Mouse (Mus musculus): ENCODE measurements at regions not wholly inside any gene's neighbourhood (a gene's known extent, or its start where the extent isn't known, plus 50 kb on each side); places are given as distances from the start of the nearest gene placed in this dataset.

DNA sequence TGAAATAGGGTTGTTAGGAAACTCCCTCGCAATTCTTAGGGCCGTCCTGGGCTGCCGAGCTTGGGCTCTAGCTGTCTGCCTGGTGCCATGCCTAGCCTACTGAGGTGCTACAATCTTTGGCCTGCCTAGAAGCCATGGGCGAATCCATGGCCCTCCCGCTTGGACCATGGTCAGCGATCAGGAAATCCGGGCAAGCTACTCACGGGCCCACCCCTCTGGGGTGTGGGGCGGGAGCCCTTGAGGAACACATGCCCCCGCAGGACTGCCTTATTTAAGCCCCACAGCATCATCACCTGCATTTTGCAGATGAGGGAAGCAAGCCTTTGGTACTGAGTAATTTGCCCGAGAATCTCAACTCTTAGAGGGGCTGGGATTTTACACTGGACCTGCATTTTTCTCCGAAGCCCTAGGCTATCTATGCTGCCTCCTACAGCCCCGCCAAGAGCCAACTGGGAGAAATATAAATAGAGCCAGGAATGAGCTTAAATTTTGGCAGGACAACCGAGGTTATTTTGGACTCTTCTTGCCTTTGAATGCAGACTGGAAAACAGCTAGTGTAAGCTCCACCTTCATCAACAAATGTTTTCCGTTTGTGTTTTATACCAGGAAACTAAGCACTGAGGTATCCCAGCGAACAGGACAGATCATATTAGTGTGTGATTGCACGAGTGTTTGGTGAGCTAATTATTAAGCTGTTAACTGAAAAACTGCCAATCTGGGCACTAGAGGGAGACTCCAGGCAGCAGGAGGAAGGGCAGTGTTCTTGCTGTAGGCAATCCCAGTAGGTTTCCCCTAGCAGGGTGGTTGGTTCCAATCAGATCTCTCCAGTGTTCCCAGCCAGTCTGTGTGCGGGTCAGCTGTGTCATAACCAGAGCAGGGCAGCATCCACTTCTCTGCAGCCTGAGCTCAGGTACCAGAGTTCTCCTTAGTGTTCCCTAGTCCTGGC is 183.6 kb upstream of the Foxn2 start:
- peak overlapping the region; percentile 72 for H3K9ac ChIP-seq (ENCODE audit: low read depth, low read length)
- H3K27ac ChIP-seq (ENCODE audit: low read depth, low read length): peak overlapping the region; percentile 62
- DNase-seq (ENCODE audit: low spot score) (peak; percentile 49), ATAC-seq (replicated peaks; ENCODE audit: low FRiP score) (peak; percentile 59)
- no peaks in the 10 kb centered on the region for H3K27me3 ChIP-seq (replicated peaks; ENCODE audit: control insufficient read depth, insufficient read depth, low read length)
- H3K9me3 ChIP-seq (ENCODE audit: control insufficient read depth, low read length): no peaks in the 10 kb centered on the region
- H3K4me2 ChIP-seq: peak overlapping the region; percentile 100
- 7% methylated on average over 18 of the region's 18 CpGs for WGBS
- 0 out of 2 replicates have a peak, but pooled peaks cover 3% of the 10 kb centered on the region for H3K4me1 ChIP-seq (replicated peaks; ENCODE audit: control insufficient read depth, insufficient read depth, low read length)
- H3K4me3 ChIP-seq (ENCODE audit: low read depth, low read length): peak overlapping the region; percentile 65
- H3K36me3 ChIP-seq (ENCODE audit: control insufficient read depth, insufficient read depth, low read length): no peaks in the 10 kb centered on the region

DNA sequence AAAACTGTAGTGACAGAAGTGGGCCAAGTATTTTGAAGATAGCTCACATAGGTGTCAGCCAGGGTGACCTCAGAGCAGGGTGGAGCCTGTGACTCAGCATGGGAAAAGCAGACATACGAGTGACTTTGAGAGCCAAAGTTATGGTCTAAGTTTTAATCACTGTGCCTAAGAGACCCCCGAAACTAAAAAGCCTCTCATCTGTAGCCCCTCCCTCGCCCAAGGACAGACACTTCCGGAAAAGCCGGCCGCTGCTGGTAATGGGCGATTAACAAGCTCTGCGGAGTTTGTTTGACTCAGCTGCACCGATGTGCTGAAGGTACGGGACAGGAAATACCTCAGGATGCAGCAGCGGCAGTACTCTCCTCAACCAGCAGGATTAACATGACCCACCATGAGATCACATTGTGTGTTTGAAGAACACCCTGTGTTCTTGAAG is 182.1 kb upstream of the Foxn2 start:
- Histone ChIP-seq H3K9ac (ENCODE audit: low read depth, low read length) (no peak overlapping the region; the same call in 1 of the 2 replicates), H3K27me3 (replicated peaks; ENCODE audit: control insufficient read depth, insufficient read depth, low read length) (no peaks in the 10 kb centered on the region), H3K4me1 (replicated peaks; ENCODE audit: control insufficient read depth, insufficient read depth, low read length) (0 out of 2 replicates have a peak, but pooled peaks cover 3% of the 10 kb centered on the region), H3K9me3 (ENCODE audit: control insufficient read depth, low read length) (no peaks in the 10 kb centered on the region), H3K4me3 (ENCODE audit: low read depth, low read length) (no peak overlapping the region), H3K4me2 (peak overlapping the region; percentile 50), H3K27ac (ENCODE audit: low read depth, low read length) (no peak overlapping the region), H3K36me3 (ENCODE audit: control insufficient read depth, insufficient read depth, low read length) (no peaks in the 10 kb centered on the region)
- WGBS: 52% methylated on average over 11 of the region's 11 CpGs
- ATAC-seq (replicated peaks; ENCODE audit: low FRiP score): no peak; the same call in 1 of the 2 replicates
- no peak for DNase-seq (ENCODE audit: low spot score)

- no peak overlapping the region for H3K4me2 ChIP-seq
- 93% methylated on average over 7 of the region's 7 CpGs for WGBS
- no peaks in the 10 kb centered on the region for H3K27me3 ChIP-seq (replicated peaks; ENCODE audit: control insufficient read depth, insufficient read depth, low read length)
- H3K36me3 ChIP-seq (ENCODE audit: control insufficient read depth, insufficient read depth, low read length): no peaks in the 10 kb centered on the region
- H3K27ac ChIP-seq (ENCODE audit: low read depth, low read length): no peak overlapping the region
- ATAC-seq (replicated peaks; ENCODE audit: low FRiP score) (no peak), DNase-seq (ENCODE audit: low spot score) (no peak)
- no peak overlapping the region for H3K9ac ChIP-seq (ENCODE audit: low read depth, low read length)
- H3K9me3 ChIP-seq (ENCODE audit: control insufficient read depth, low read length): no peaks in the 10 kb centered on the region
- H3K4me1 ChIP-seq (replicated peaks; ENCODE audit: control insufficient read depth, insufficient read depth, low read length): 0 out of 2 replicates have a peak, but pooled peaks cover 3% of the 10 kb centered on the region
- no peak overlapping the region for H3K4me3 ChIP-seq (ENCODE audit: low read depth, low read length)
These were observed 180.3 kb upstream of the Foxn2 start for GRCm38 (mm10) chr17:88260176-88260575.

- H3K9ac ChIP-seq (ENCODE audit: low read depth, low read length): no peak overlapping the region
- ATAC-seq (replicated peaks; ENCODE audit: low FRiP score) (no peak), DNase-seq (ENCODE audit: low spot score) (no peak)
- H3K27ac ChIP-seq (ENCODE audit: low read depth, low read length): no peak overlapping the region
- no peaks in the 10 kb centered on the region for H3K27me3 ChIP-seq (replicated peaks; ENCODE audit: control insufficient read depth, insufficient read depth, low read length)
- no peaks in the 10 kb centered on the region for H3K9me3 ChIP-seq (ENCODE audit: control insufficient read depth, low read length)
- 65% methylated on average over 6 of the region's 6 CpGs for WGBS
- no peaks in the 10 kb centered on the region for H3K36me3 ChIP-seq (ENCODE audit: control insufficient read depth, insufficient read depth, low read length)
- no peak overlapping the region for H3K4me3 ChIP-seq (ENCODE audit: low read depth, low read length)
- no peak overlapping the region for H3K4me2 ChIP-seq
- H3K4me1 ChIP-seq (replicated peaks; ENCODE audit: control insufficient read depth, insufficient read depth, low read length): 0 out of 2 replicates have a peak, but pooled peaks cover 3% of the 10 kb centered on the region
These were observed 179.7 kb upstream of the Foxn2 start for GRCm38 (mm10) chr17:88260826-88261225.

GRCm38 (mm10) chr17:88261556-88261955 is 179.0 kb upstream of the Foxn2 start:
- ATAC-seq (replicated peaks; ENCODE audit: low FRiP score) (no peak), DNase-seq (ENCODE audit: low spot score) (no peak)
- Histone ChIP-seq H3K4me2 (no peak overlapping the region), H3K36me3 (ENCODE audit: control insufficient read depth, insufficient read depth, low read length) (no peaks in the 10 kb centered on the region), H3K4me1 (replicated peaks; ENCODE audit: control insufficient read depth, insufficient read depth, low read length) (0 out of 2 replicates have a peak, but pooled peaks cover 2% of the 10 kb centered on the region), H3K9ac (ENCODE audit: low read depth, low read length) (no peak overlapping the region), H3K27me3 (replicated peaks; ENCODE audit: control insufficient read depth, insufficient read depth, low read length) (no peaks in the 10 kb centered on the region), H3K27ac (ENCODE audit: low read depth, low read length) (no peak overlapping the region), H3K4me3 (ENCODE audit: low read depth, low read length) (no peak overlapping the region), H3K9me3 (ENCODE audit: control insufficient read depth, low read length) (no peaks in the 10 kb centered on the region)
- WGBS: 65% methylated on average over 8 of the region's 8 CpGs

DNA sequence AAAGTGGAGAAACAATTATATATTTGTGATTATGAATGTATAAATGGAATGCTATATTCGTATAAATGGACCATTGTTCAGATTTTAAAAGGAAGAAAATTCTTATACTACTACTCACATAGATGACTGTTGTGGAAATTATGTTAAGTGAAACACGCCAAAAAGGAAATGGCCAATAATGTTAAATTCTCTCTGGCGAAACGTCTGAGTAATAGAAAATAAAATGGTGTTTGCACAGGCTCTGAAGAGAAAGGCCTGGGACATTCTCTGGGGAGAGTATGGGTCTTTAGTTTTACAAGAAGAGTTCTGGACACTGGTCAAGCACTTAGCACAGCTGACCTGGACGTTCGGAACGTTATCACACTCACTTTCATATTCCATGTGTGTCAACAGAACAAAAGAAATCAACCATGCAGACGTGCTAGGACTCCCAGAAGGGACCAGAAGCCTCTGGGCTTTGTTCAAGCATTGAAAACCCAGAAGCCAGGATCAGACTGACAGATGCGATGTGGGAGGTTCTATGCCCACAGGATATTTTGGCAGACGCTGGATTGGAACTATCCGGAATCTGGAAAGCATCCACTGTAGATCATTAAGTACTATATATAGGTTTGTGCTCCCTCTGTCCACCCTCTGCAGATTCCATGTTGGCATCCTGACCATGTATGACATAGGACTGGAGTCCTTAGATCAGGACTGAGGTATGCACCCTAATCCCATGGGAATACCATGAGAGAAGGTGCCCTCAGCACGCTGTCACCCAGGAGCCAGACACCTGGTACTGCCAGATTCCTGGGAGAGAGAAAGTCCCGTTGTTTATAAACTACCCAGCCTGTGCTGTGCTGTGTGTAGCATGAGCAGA is 178.0 kb upstream of the Foxn2 start:
- no peak overlapping the region for H3K4me3 ChIP-seq (ENCODE audit: low read depth, low read length)
- 87% methylated on average over 13 of the region's 13 CpGs for WGBS
- 0 out of 2 replicates have a peak, but pooled peaks cover 2% of the 10 kb centered on the region for H3K9me3 ChIP-seq (ENCODE audit: control insufficient read depth, low read length)
- DNase-seq (ENCODE audit: low spot score) (peak; percentile 15), ATAC-seq (replicated peaks; ENCODE audit: low FRiP score) (no peak)
- no peaks in the 10 kb centered on the region for H3K4me1 ChIP-seq (replicated peaks; ENCODE audit: control insufficient read depth, insufficient read depth, low read length)
- no peaks in the 10 kb centered on the region for H3K27me3 ChIP-seq (replicated peaks; ENCODE audit: control insufficient read depth, insufficient read depth, low read length)
- no peaks in the 10 kb centered on the region for H3K36me3 ChIP-seq (ENCODE audit: control insufficient read depth, insufficient read depth, low read length)
- H3K9ac ChIP-seq (ENCODE audit: low read depth, low read length): no peak overlapping the region
- no peak overlapping the region for H3K4me2 ChIP-seq
- no peak overlapping the region for H3K27ac ChIP-seq (ENCODE audit: low read depth, low read length)

GRCm38 (mm10) chr17:88265291-88265690 is 175.2 kb upstream of the Foxn2 start:
- Histone ChIP-seq H3K27me3 (replicated peaks; ENCODE audit: control insufficient read depth, insufficient read depth, low read length) (no peaks in the 10 kb centered on the region), H3K36me3 (ENCODE audit: control insufficient read depth, insufficient read depth, low read length) (no peaks in the 10 kb centered on the region), H3K4me3 (ENCODE audit: low read depth, low read length) (no peak overlapping the region), H3K27ac (ENCODE audit: low read depth, low read length) (no peak overlapping the region), H3K4me1 (replicated peaks; ENCODE audit: control insufficient read depth, insufficient read depth, low read length) (no peaks in the 10 kb centered on the region), H3K9ac (ENCODE audit: low read depth, low read length) (no peak overlapping the region), H3K4me2 (no peak overlapping the region), H3K9me3 (ENCODE audit: control insufficient read depth, low read length) (0 out of 2 replicates have a peak, but pooled peaks cover 3% of the 10 kb centered on the region)
- ATAC-seq (replicated peaks; ENCODE audit: low FRiP score): 0 out of 2 replicates have a peak, but pooled peaks have one; percentile 36
- 79% methylated on average over 13 of the region's 13 CpGs for WGBS
- DNase-seq (ENCODE audit: low spot score): peak; percentile 31

GRCm38 (mm10) chr17:88268216-88268615 is 172.3 kb upstream of the Foxn2 start:
- 79% methylated on average over 8 of the region's 8 CpGs for WGBS
- no peaks in the 10 kb centered on the region for H3K4me1 ChIP-seq (replicated peaks; ENCODE audit: control insufficient read depth, insufficient read depth, low read length)
- 0 out of 2 replicates have a peak, but pooled peaks cover 3% of the 10 kb centered on the region for H3K9me3 ChIP-seq (ENCODE audit: control insufficient read depth, low read length)
- ATAC-seq (replicated peaks; ENCODE audit: low FRiP score) (no peak), DNase-seq (ENCODE audit: low spot score) (no peak)
- no peaks in the 10 kb centered on the region for H3K36me3 ChIP-seq (ENCODE audit: control insufficient read depth, insufficient read depth, low read length)
- H3K27ac ChIP-seq (ENCODE audit: low read depth, low read length): no peak overlapping the region
- H3K27me3 ChIP-seq (replicated peaks; ENCODE audit: control insufficient read depth, insufficient read depth, low read length): no peaks in the 10 kb centered on the region
- no peak overlapping the region for H3K4me2 ChIP-seq
- H3K9ac ChIP-seq (ENCODE audit: low read depth, low read length): no peak overlapping the region
- H3K4me3 ChIP-seq (ENCODE audit: low read depth, low read length): no peak overlapping the region
